Mouse (Mus musculus) NIH3T3 (cell line): ENCODE data around the gene Chrng.

Experiments
- DNase-seq: peaks from one replicate; pipeline ENCODE4 v3.0.0-alpha.2; 2012; ENCODE audit warnings: low read depth

The Chrng gene

GRCm38 (mm10) chr1:87252040-87252609, 47.7 kb downstream of the Chrng start:
- DNase-seq: no peak

GRCm38 (mm10) chr1:87255173-87255572, 50.7 kb downstream of the Chrng start:
- peak; percentile 65 for DNase-seq

- no peak for DNase-seq
These were observed 53.2 kb downstream of the Chrng start for GRCm38 (mm10) chr1:87257691-87258090.

GRCm38 (mm10) chr1:87258484-87258883, 54.0 kb downstream of the Chrng start:
- DNase-seq: no peak

GRCm38 (mm10) chr1:87259316-87259715, 54.9 kb downstream of the Chrng start:
- DNase-seq: no peak
